Mouse (Mus musculus) CH12.LX (cell line): ENCODE data around the gene Gm20388. TPM values are rescaled to one million over a fixed set of nuclear protein-coding genes. Genes with fewer than 3 reads are reported as not detected.
A peak's percentile ranks its signal among the peaks of the same experiment; 100 is the strongest.

Experiments used
- DNase-seq: peaks from one replicate; pipeline ENCODE4 v3.0.0-alpha.2; 2013; ENCODE audit errors: extremely low read depth
- H3K27ac ChIP-seq: 2 replicates; pipeline ENCODE4 v1.5.1; 2012; ENCODE audit warnings: low read depth, mild to moderate bottlenecking, control low read depth, moderate library complexity; ENCODE audit not compliant: insufficient read depth
- H3K27me3 ChIP-seq: replicated peaks from 2 replicates; pipeline ENCODE3; 2012; ENCODE audit warnings: inconsistent platforms
- H3K36me3 ChIP-seq, 2 experiments: replicated peaks in 1 of 2; 2 replicates each; pipeline versions ENCODE3 to v1.6.1; 2012; ENCODE audit warnings: inconsistent platforms in 1 of 2, low read length in 1 of 2, mild to moderate bottlenecking in 1 of 2, mixed read lengths in 1 of 2, moderate library complexity in 1 of 2; ENCODE audit not compliant: control insufficient read depth in 1 of 2, insufficient read depth in 1 of 2
- H3K4me1 ChIP-seq, 2 experiments: 2 replicates each; pipeline ENCODE4 v1.6.1; 2012; ENCODE audit warnings: inconsistent platforms in 1 of 2, moderate library complexity in 1 of 2; ENCODE audit not compliant: insufficient read depth in 2 of 2, control insufficient read depth in 1 of 2
- H3K4me2 ChIP-seq: 2 replicates; pipeline ENCODE4 v1.6.1; 2012; ENCODE audit warnings: low read depth, mild to moderate bottlenecking, control low read depth; ENCODE audit not compliant: poor library complexity, insufficient read depth, severe bottlenecking
- H3K4me3 ChIP-seq, 3 experiments: fragments of 150-350 bp in 1 of 3; sonication (generic) in 1 of 3; replicated peaks in 1 of 3; 2 replicates each; pipeline versions ENCODE3 to v1.5.1; 2011 to 2012; ENCODE audit warnings: low read depth in 2 of 3, low read length in 2 of 3, mild to moderate bottlenecking in 2 of 3, moderate library complexity in 2 of 3, control low read depth in 1 of 3, improper control_type of control experiment in 1 of 3, inconsistent platforms in 1 of 3, mixed read lengths in 1 of 3; ENCODE audit not compliant: poor library complexity in 1 of 3
- H3K79me2 ChIP-seq: replicated peaks from 2 replicates; pipeline ENCODE4 v1.6.1; 2012; ENCODE audit warnings: mild to moderate bottlenecking, moderate library complexity; ENCODE audit not compliant: control insufficient read depth, poor library complexity, insufficient read depth, severe bottlenecking; ENCODE audit errors: extremely low read depth
- H3K9ac ChIP-seq: 2 replicates; pipeline ENCODE4 v1.6.1; 2012; ENCODE audit warnings: low read depth, mild to moderate bottlenecking, control low read depth, moderate library complexity; ENCODE audit not compliant: insufficient read depth
- H3K9me3 ChIP-seq: replicated peaks from 2 replicates; pipeline ENCODE3; 2012; ENCODE audit warnings: low read length, inconsistent platforms, mixed read lengths
- BHLHE40 ChIP-seq: IDR thresholded peaks from 2 replicates; pipeline ENCODE4 v1.6.1; 2011; ENCODE audit warnings: mild to moderate bottlenecking, low read depth, low read length, improper control_type of control experiment
- CHD1 ChIP-seq: IDR thresholded peaks from 2 replicates; pipeline ENCODE4 v1.6.1; 2012; ENCODE audit warnings: low read depth, low read length, improper control_type of control experiment, inconsistent platforms
- CHD2 ChIP-seq: IDR thresholded peaks from 2 replicates; pipeline ENCODE4 v1.6.1; 2011; ENCODE audit warnings: low read length, improper control_type of control experiment
- CTCF ChIP-seq, 2 experiments: IDR thresholded peaks in 1 of 2; conservative IDR thresholded peaks in 1 of 2; 2 replicates each; pipeline ENCODE4 v1.5.1; 2011 to 2012; ENCODE audit warnings: low read depth in 2 of 2, low read length in 2 of 2, improper control_type of control experiment in 1 of 2, inconsistent platforms in 1 of 2, mild to moderate bottlenecking in 1 of 2, moderate library complexity in 1 of 2
- ELF1 ChIP-seq: IDR thresholded peaks from 2 replicates; pipeline ENCODE4 v1.6.1; 2014; ENCODE audit warnings: low read depth, mild to moderate bottlenecking, inconsistent platforms, low read length, improper control_type of control experiment
- EP300 ChIP-seq: IDR thresholded peaks from 2 replicates; pipeline ENCODE4 v1.6.1; 2011; ENCODE audit warnings: low read length, improper control_type of control experiment
- ETS1 ChIP-seq: conservative IDR thresholded peaks from 2 replicates; pipeline ENCODE4 v1.6.1; 2012; ENCODE audit warnings: low read depth, mild to moderate bottlenecking, inconsistent platforms, low read length, improper control_type of control experiment, moderate library complexity
- HCFC1 ChIP-seq: IDR thresholded peaks from 2 replicates; pipeline ENCODE4 v1.6.1; 2012; ENCODE audit warnings: low read depth, mild to moderate bottlenecking, inconsistent platforms, low read length, improper control_type of control experiment
- IRF4 ChIP-seq: IDR thresholded peaks from 2 replicates; pipeline ENCODE4 v1.6.1; 2014; ENCODE audit warnings: low read depth, mild to moderate bottlenecking, inconsistent platforms, low read length, improper control_type of control experiment
- JUN ChIP-seq: IDR thresholded peaks from 2 replicates; pipeline ENCODE4 v1.6.1; 2011; ENCODE audit warnings: low read depth, mild to moderate bottlenecking, low read length, improper control_type of control experiment, moderate library complexity; ENCODE audit not compliant: insufficient read depth
- JUND ChIP-seq: conservative IDR thresholded peaks from 2 replicates; pipeline ENCODE4 v1.6.1; 2011; ENCODE audit warnings: low read depth, low read length, improper control_type of control experiment
- KAT2A ChIP-seq: IDR thresholded peaks from 2 replicates; pipeline ENCODE4 v1.6.1; 2012; ENCODE audit warnings: low read length, improper control_type of control experiment, inconsistent platforms; ENCODE audit not compliant: insufficient replicate concordance
- MAFK ChIP-seq: IDR thresholded peaks from 2 replicates; pipeline ENCODE4 v1.6.1; 2011; ENCODE audit warnings: low read length, improper control_type of control experiment; ENCODE audit not compliant: insufficient replicate concordance
- MAX ChIP-seq: IDR thresholded peaks from 2 replicates; pipeline ENCODE4 v1.6.1; 2011; ENCODE audit warnings: low read length, improper control_type of control experiment
- MAZ ChIP-seq: IDR thresholded peaks from 2 replicates; pipeline ENCODE4 v1.6.1; 2012; ENCODE audit warnings: low read depth, mild to moderate bottlenecking, inconsistent platforms, low read length, improper control_type of control experiment, moderate library complexity
- MEF2A ChIP-seq: IDR thresholded peaks from 2 replicates; pipeline ENCODE4 v1.6.1; 2014; ENCODE audit warnings: low read depth, mild to moderate bottlenecking, inconsistent platforms, low read length, improper control_type of control experiment, borderline replicate concordance
- MXI1 ChIP-seq: IDR thresholded peaks from 2 replicates; pipeline ENCODE4 v1.6.1; 2011; ENCODE audit warnings: mild to moderate bottlenecking, low read depth, low read length, improper control_type of control experiment
- MYC ChIP-seq: IDR thresholded peaks from 2 replicates; pipeline ENCODE4 v1.6.1; 2011; ENCODE audit warnings: low read depth, mild to moderate bottlenecking, improper control_type of control experiment, low read length
- NELFE ChIP-seq: IDR thresholded peaks from 2 replicates; pipeline ENCODE4 v1.6.1; 2011; ENCODE audit warnings: low read depth, low read length, improper control_type of control experiment
- NRF1 ChIP-seq: IDR thresholded peaks from 2 replicates; pipeline ENCODE4 v1.6.1; 2014; ENCODE audit warnings: low read depth, mild to moderate bottlenecking, inconsistent platforms, low read length, improper control_type of control experiment, moderate library complexity
- POLR2A ChIP-seq: IDR thresholded peaks from 2 replicates; pipeline ENCODE4 v1.6.1; 2011; ENCODE audit warnings: low read depth, mild to moderate bottlenecking, improper control_type of control experiment, low read length
- POLR2AphosphoS2 ChIP-seq: IDR thresholded peaks from 2 replicates; pipeline ENCODE4 v1.6.1; 2011; ENCODE audit warnings: low read depth, low read length, improper control_type of control experiment
- RAD21 ChIP-seq: IDR thresholded peaks from 2 replicates; pipeline ENCODE4 v1.6.1; 2011; ENCODE audit warnings: low read depth, mild to moderate bottlenecking, low read length, improper control_type of control experiment, moderate library complexity
- RCOR1 ChIP-seq: conservative IDR thresholded peaks from 2 replicates; pipeline ENCODE4 v1.6.1; 2012; ENCODE audit warnings: low read depth, mild to moderate bottlenecking, inconsistent platforms, low read length, improper control_type of control experiment
- SIN3A ChIP-seq: IDR thresholded peaks from 2 replicates; pipeline ENCODE4 v1.6.1; 2012; ENCODE audit warnings: low read length, improper control_type of control experiment, inconsistent platforms
- SMC3 ChIP-seq: IDR thresholded peaks from 2 replicates; pipeline ENCODE4 v1.6.1; 2011; ENCODE audit warnings: low read depth, low read length, improper control_type of control experiment
- TBP ChIP-seq: conservative IDR thresholded peaks from 2 replicates; pipeline ENCODE4 v1.6.1; 2011; ENCODE audit warnings: low read depth, low read length, improper control_type of control experiment
- TCF12 ChIP-seq: IDR thresholded peaks from 2 replicates; pipeline ENCODE4 v1.6.1; 2014; ENCODE audit warnings: low read depth, mild to moderate bottlenecking, inconsistent platforms, low read length, improper control_type of control experiment
- UBTF ChIP-seq: IDR thresholded peaks from 2 replicates; pipeline ENCODE4 v1.6.1; 2012; ENCODE audit warnings: low read depth, mild to moderate bottlenecking, inconsistent platforms, low read length, improper control_type of control experiment, moderate library complexity
- USF1 ChIP-seq: IDR thresholded peaks from 2 replicates; pipeline ENCODE4 v1.6.1; 2014; ENCODE audit warnings: low read depth, mild to moderate bottlenecking, inconsistent platforms, low read length, improper control_type of control experiment
- ZC3H11A ChIP-seq: IDR thresholded peaks from 2 replicates; pipeline ENCODE4 v1.6.1; 2012; ENCODE audit warnings: low read depth, mild to moderate bottlenecking, inconsistent platforms, low read length, improper control_type of control experiment
- ZKSCAN1 ChIP-seq: IDR thresholded peaks from 2 replicates; pipeline ENCODE4 v1.6.1; 2012; ENCODE audit warnings: low read depth, inconsistent platforms, low read length, improper control_type of control experiment, borderline replicate concordance
- ZMIZ1 ChIP-seq: IDR thresholded peaks from 2 replicates; pipeline ENCODE4 v1.6.1; 2012; ENCODE audit warnings: low read depth, mild to moderate bottlenecking, inconsistent platforms, low read length, improper control_type of control experiment
- ZNF384 ChIP-seq: IDR thresholded peaks from 2 replicates; pipeline ENCODE4 v1.6.1; 2012; ENCODE audit warnings: low read depth, low read length, improper control_type of control experiment, inconsistent platforms
- dilution Hi-C: fragments of 300-500 bp; cut with MboI; formaldehyde crosslinking; loops from 2 replicates; pipeline ENCODE4 v1.14.3; 2020; ENCODE audit warnings: low sequenced_read_pairs; ENCODE audit not compliant: extremely low pct_unique_long_range_greater_than_20kb, extremely low pct_ligation_motif_present
- in situ Hi-C: fragments of 300-500 bp; cut with MboI; formaldehyde crosslinking; loops from 3 replicates; pipeline ENCODE4 v1.14.3; 2019; ENCODE audit warnings: low sequenced_read_pairs, low pct_ligation_motif_present, low pct_unique_long_range_greater_than_20kb, mixed read lengths
- polyA plus RNA-seq: library from polyadenylated mRNA; unstranded; fragments of >175 nt; gene quantifications from 2 replicates; pipeline ENCODE4 v1.2.1, GENCODE M21; 2012; ENCODE audit warnings: low read depth; ENCODE audit not compliant: insufficient read length
- total RNA-seq, 2 experiments: library from RNA; depleted of rRNA; stranded (reverse); fragments of 300-350 nt in 1 of 2; fragments of >200 nt in 1 of 2; gene quantifications; 2 replicates each; pipeline ENCODE4 v1.2.3; 2012 to 2014

Gm20388 gene
- total and polyA plus RNA-seq, 3 experiments, result 14.8 to 26.3 (median 22.2) TPM

DNA sequence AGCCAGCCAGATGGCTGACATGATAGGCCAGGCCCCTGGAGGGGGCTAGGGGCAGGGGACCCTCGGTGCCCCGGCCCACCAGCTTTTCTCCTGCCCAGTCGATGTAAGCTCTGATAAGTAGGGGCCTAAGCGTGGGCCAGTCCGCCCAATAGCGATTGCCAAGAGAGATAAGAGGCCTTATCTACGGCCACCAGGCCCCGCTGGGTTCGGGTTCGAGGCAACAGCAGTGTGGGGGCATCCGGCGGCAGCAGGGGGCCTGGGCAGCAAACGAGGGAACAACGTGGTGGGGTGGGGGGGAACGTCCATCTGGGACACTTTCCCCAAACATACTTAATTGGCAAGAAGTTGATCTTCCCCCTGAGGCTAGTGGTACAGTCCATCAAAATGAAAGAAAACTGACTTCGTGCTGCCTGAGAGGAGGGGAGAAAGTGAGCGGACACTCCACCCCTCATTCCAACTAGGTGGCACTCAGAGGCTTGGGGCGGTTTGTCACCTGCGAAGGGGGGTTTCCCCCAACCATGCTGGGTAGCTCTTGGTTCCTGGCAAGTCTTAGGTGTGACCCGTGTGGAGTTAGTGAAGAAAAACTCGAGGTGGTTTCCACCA is 2374.1 kb downstream of the Gm20388 start (continued):
- TF ChIP-seq TCF12, result peak; percentile 98
- TF ChIP-seq SIN3A, result peak; percentile 89; the same call in 1 of the 2 replicates
- TF ChIP-seq IRF4, result peak; percentile 81
- TF ChIP-seq, all 38 proteins: peak for 23

GRCm38 (mm10) chr8:122285727-122286126 is 2375.1 kb downstream of the Gm20388 start:
- Histone ChIP-seq H3K4me2 (peak overlapping the region; percentile 91), H3K9ac (0 out of 2 replicates have a peak overlapping the region, but pooled peaks have one; percentile 30), H3K4me3 (peak overlapping the region; percentile 0 to 89 (median 33)), H3K9me3 (no peaks in the 10 kb centered on the region), H3K4me1 (peaks cover 39 to 57% of the 10 kb centered on the region in 2 experiments), H3K27ac (peak overlapping the region; percentile 99), H3K27me3 (no peaks in the 10 kb centered on the region), H3K79me2 (peaks cover 37% of the 10 kb centered on the region), H3K36me3 (peaks cover 4 to 43% of the 10 kb centered on the region in 2 experiments)
- DNase-seq, result peak; percentile 99
- dilution Hi-C loops (no loop called here), in situ Hi-C loops (no loop called here)
- TF ChIP-seq JUND (peak; percentile 96), EP300 (peak; percentile 100), CTCF (conservative IDR thresholded peaks at IDR 0.05 in 1 of 2, IDR thresholded peaks at IDR 0.05 in 1 of 2; ENCODE audit: low read depth in 2 of 2, low read length in 2 of 2) (no peak), MEF2A (peak; percentile 96), TBP (peak; percentile 63; the same call in 1 of the 2 replicates), RAD21 (no peak), ZC3H11A (no peak), BHLHE40 (peak; percentile 96), HCFC1 (peak; percentile 29), MAZ (peak; percentile 98), UBTF (peak; percentile 33; the same call in 1 of the 2 replicates), ZMIZ1 (peak; percentile 21; the same call in 1 of the 2 replicates), ELF1 (peak; percentile 42; the same call in 1 of the 2 replicates), USF1 (no peak), JUN (peak; percentile 95), CHD2 (peak; percentile 94), POLR2AphosphoS2 (no peak), TCF12 (peak; percentile 100), ZNF384 (peak; percentile 60; the same call in 1 of the 2 replicates), ZKSCAN1 (no peak), CHD1 (no peak), MAFK (peak; percentile 93), NRF1 (peak; percentile 29; the same call in 1 of the 2 replicates), MYC (peak; percentile 87), IRF4 (peak; percentile 93), POLR2A (no peak), KAT2A (peak; percentile 77; the same call in 1 of the 2 replicates), RCOR1 (peak; percentile 96), MXI1 (no peak; the same call in 1 of the 2 replicates), ETS1 (peak; percentile 99), SIN3A (peak; percentile 95), SMC3 (peak; percentile 30), NELFE (peak; percentile 24; the same call in 1 of the 2 replicates), MAX (peak; percentile 55)
